Mouse (Mus musculus) cerebellum, postnatal 14 days (tissue): ENCODE results near the gene Efcab2.

ENCODE experiments used
- DNase-seq, 2 experiments: peaks; one replicate each; pipeline ENCODE4 v3.0.0; 2021; ENCODE audit warnings: mixed read lengths in 2 of 2

The Efcab2 gene

DNA sequence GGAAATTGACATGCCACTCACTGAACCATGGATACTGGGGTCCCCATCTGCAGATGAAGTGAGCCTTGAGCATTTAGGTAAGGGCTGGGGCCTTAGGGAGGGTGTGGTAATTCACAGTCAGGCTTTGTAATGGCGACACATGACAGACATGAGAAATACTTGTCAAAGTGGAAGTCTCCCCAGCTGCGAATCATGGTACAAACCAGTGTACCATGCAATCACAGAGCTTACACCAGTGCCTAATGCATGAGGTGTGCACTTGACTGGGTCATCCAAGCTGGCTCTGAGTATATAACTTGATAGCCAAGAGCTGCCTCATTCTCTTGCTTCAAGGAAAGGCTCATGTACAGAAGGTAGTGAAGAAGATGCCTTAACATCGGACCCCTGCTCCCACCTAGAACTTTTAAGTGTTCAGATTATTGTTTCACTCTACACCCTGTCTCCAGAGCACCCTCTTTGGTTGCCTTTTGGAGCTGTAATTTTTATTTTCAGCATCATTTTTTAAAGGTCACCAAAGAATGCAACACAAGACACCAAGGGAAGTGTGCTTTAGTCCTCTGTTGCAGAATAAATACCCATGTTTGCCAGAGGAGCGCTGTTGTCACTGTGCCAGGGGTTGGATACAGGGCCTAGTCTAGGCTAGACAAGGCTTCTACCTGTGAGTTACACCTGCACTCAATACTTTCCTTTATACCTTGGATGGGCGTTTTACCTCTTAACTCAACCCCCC is 79.4 kb downstream of the Efcab2 start:
- DNase-seq: peak; percentile 25 to 47

GRCm38 (mm10) chr1:178485868-178486220 is 80.0 kb downstream of the Efcab2 start:
- DNase-seq: no peak

DNA sequence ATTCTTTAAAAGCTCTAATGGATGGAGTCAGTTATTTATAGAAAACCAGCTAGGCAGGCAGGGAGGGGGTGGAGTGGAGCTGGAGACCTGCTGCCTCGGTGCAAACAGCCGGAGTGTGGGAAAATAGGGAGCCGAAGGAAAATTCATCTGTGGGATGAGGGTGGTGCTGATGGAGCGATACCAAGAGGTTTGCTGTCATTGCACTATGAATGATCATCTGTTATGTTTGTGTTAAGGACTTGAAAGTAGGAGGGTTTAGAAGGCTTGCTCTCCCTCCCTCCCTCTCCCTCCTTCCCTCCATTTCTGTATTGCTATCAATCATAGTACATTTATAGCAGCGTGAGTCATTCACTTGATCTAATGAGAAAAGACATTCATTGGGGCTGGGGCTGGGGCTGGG is 80.9 kb downstream of the Efcab2 start:
- DNase-seq: no peak

GRCm38 (mm10) chr1:178489127-178489526 is 83.2 kb downstream of the Efcab2 start:
- DNase-seq: peak; percentile 28 to 38

GRCm38 (mm10) chr1:178491733-178492132 is 85.8 kb downstream of the Efcab2 start:
- no peak for DNase-seq

DNA sequence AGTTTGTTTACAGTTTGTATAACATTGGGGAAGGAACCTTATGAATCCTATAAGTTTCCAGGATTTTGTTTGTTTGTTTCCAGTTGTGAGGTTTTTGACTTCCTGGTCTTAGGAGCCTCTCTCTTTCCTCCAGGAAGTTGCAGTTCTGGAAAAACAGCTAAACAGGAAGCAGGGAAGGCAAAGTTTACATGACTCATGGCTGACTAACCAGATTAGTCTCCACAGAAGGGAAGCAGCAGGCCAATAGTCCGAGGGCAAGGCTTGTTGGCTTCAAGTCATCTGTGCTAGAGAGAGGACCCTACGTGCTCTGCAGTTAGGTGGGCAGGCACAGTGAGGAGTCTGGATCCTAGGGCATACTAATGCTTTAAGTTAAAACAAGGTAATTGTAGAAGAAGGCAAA is 86.6 kb downstream of the Efcab2 start:
- no peak for DNase-seq

- DNase-seq: no peak
Measured at GRCm38 (mm10) chr1:178496186-178496585, 90.3 kb downstream of the Efcab2 start.

- DNase-seq: peak; percentile 37 to 52
Measured at GRCm38 (mm10) chr1:178496841-178497240, 91.0 kb downstream of the Efcab2 start.

DNA sequence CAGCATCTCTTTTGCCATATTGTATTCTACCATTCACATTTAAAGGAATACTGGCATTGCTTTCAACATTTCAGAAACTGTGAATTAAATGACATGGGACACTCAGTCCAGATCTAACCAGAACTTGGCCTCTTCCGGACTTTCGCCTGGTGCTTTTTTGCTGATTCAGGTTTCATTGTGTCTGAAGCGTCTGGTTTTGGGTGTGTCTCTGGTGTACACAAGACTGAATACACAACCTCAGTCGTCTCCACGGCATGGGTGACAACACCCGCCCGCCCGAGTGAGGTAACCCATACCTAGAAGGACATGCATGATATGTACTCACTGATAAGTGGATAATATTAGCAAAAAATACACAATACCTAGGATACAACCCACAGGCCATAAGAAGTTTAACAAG is 101.1 kb downstream of the Efcab2 start:
- DNase-seq: no peak

DNA sequence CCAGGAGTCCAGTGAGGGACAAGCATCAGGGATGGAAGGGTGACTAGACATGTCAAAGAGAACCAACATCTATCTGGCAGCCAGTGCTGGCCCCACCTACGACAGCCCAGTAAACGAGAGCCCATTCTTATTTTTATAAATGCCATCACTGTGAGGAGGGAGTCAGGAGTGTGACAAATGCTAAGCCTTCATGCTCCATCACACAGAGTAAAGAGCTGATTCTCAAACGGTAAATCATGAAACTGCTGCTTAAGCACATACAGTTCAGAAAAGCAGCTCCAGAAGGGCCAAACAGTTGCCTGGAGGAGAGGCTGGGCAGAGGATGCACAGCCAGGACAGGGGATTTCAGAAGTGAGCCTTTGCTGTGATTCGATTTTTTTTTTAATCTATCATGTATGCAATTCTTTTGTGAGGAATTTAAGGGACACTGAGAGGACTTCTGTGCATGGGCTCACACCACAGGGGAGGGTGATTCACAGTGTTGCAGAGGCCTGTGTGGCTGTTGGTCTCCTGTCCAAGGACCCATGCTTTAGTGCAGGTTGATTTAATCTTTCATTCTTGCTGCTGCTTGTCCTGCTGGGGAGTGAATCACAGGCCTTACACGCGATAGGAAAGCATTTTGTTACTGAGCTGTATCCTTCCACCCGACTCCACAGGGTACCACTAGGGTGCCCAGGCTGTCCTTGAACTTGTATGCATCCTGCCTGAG is 106.6 kb downstream of the Efcab2 start:
- DNase-seq: no peak

DNA sequence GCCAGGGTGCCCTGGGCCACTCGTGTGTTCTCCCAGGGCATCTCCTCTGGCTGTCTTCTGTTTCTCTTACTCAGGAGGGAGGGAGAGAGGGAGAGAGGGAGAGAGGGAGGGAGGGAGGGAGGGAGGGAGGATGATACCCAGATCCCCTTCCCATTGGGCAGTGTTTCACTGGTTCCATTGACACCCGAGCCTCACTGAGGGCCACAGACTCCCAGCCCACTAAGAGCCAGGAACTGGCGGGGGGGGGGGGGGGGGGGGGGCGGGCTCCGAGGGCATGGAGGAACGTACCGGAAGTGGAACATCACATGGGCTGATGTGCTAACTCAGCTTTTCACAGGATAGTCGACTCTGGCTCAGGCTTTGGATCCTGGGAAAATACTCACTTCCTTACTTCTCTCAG is 108.1 kb downstream of the Efcab2 start:
- no peak for DNase-seq

GRCm38 (mm10) chr1:178515839-178516238 is 110.0 kb downstream of the Efcab2 start:
- no peak for DNase-seq

- DNase-seq: peak; percentile 43 to 47
Measured at GRCm38 (mm10) chr1:178522389-178522788, 116.5 kb downstream of the Efcab2 start.

- no peak for DNase-seq
Measured at GRCm38 (mm10) chr1:178523152-178523551, 117.3 kb downstream of the Efcab2 start.

DNA sequence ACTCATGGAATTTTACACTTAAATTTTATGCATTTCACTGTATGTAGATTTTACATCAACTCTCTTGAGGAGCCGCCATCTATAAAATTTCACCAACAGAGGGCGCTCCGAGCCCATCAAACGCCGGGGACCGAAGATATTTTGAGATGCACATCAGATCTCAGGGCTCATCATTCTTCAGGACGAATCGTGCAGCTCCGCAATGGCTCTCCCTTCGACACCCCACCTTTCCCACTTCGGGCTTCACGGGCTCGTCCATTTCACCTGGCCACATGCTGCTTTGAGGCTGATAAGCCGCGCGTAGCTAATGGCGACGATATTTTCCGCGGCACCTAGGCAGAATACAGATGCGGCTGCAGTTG is 121.3 kb downstream of the Efcab2 start:
- peak; percentile 91 to 92 for DNase-seq

- DNase-seq: peak; percentile 47 to 58
Measured at GRCm38 (mm10) chr1:178527547-178528361, 121.9 kb downstream of the Efcab2 start.

- peak; percentile 79 to 80 for DNase-seq
Measured at GRCm38 (mm10) chr1:178528431-178529351, 122.8 kb downstream of the Efcab2 start, which contains the start of gene Kif26b. Kif26b (plus strand) TSS chr1:178529125.

GRCm38 (mm10) chr1:178529512-178530300 is 123.8 kb downstream of the Efcab2 start:
- DNase-seq: peak; percentile 48 to 60

DNA sequence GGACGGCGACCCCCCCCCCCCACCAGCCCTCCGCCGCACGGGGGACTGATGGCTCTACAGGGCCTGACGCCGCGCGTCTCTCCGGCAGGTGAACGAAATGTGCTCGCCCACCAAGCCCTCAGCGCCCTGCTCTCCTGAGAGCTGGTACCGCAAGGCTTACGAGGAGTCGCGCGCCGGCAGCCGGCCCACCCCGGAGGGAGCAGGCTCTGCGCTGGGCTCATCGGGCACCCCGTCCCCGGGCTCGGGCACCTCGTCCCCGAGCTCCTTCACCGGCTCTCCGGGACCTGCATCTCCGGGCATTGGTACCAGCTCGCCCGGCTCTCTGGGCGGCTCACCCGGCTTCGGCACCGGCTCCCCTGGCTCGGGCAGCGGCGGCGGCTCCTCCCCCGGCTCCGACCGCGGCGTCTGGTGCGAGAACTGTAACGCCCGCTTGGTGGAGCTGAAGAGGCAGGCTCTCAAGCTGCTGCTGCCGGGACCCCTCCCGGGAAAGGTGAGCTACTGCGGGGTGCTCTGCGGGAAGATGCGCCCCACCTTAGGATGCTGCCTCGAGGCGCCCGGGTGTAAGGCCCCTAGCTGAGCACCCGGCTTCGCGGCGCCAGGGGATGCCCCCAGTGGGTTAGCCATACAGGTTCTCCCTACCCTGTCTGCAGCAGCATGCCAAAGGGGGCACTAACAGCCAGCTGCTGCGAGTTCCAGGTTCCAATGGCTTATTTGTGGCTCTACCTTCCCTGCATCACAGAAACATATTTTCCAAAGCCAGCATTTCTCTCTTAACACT is 124.6 kb downstream of the Efcab2 start:
- DNase-seq: peak; percentile 92 to 95
